Comparison of ENCODE assay signal across 9 mouse cellular contexts in genomic region chr7:19299194-19299593, GRCm38 (mm10). TPM values are rescaled to one million over a fixed set of nuclear protein-coding genes. Genes with fewer than 3 reads are reported as not detected.
A peak's percentile ranks its signal among the peaks of the same experiment; 100 is the strongest.
DNase-seq lines count a peak whose midpoint lies in the region; ATAC-seq and TF ChIP-seq lines count a peak whose summit lies in the region.
"Had no signal": no experiment of that assay in that cellular context is flagged by ENCODE, and none has a peak within 500 bp of the region (broad histone marks: within the 10 kb centered on the region; RNA-seq: fewer than 3 reads in every experiment).

No protein-coding gene starts in this region.

- H3K9ac ChIP-seq in kidney, embryonic 14.5 days (ENCODE audit: low read depth, low read length): no peak overlapping the region
- no peak overlapping the region for H3K9ac ChIP-seq in embryonic facial prominence, embryonic 14.5 days (ENCODE audit: low read depth, low read length)
- H3K9ac ChIP-seq: embryonic facial prominence, embryonic 15.5 days had no signal

- no peak overlapping the region for H3K4me3 ChIP-seq in kidney, embryonic 14.5 days (ENCODE audit: low read length)
- no peak overlapping the region for H3K4me3 ChIP-seq in E14TG2a.4 (replicated peaks; ENCODE audit: low read length)
- no peak overlapping the region for H3K4me3 ChIP-seq in embryonic facial prominence, embryonic 14.5 days (ENCODE audit: low read depth, low read length)
- H3K4me3 ChIP-seq: embryonic facial prominence, embryonic 15.5 days had no signal

- no peak overlapping the region for H3K27ac ChIP-seq in kidney, embryonic 14.5 days (ENCODE audit: low read depth, low read length)
- no peak overlapping the region for H3K27ac ChIP-seq in embryonic facial prominence, embryonic 14.5 days (replicated peaks; ENCODE audit: low read depth, low read length)
- H3K27ac ChIP-seq: embryonic facial prominence, embryonic 15.5 days had no signal

- DNase-seq in CD4-positive, CD25-positive, alpha-beta regulatory T cell, adult 2 months (ENCODE audit: low read depth, low spot score): peak; percentile 76
- peak; percentile 71 for DNase-seq in kidney, postnatal 10 days
- DNase-seq in embryonic facial prominence, embryonic 14.5 days (ENCODE audit: low spot score): peak; percentile 45
- DNase-seq in retina, postnatal 1 day: peak; percentile 76
- no peak for DNase-seq in spleen, postnatal 4 days (ENCODE audit: low spot score in 2 of 2)

- H3K9me3 ChIP-seq in kidney, embryonic 14.5 days (ENCODE audit: control insufficient read depth, low read length): no peaks in the 10 kb centered on the region
- H3K9me3 ChIP-seq in E14TG2a.4 (ENCODE audit: low read length): no peaks in the 10 kb centered on the region
- no peaks in the 10 kb centered on the region for H3K9me3 ChIP-seq in embryonic facial prominence, embryonic 14.5 days (ENCODE audit: control insufficient read depth, low read length)
- H3K9me3 ChIP-seq: embryonic facial prominence, embryonic 15.5 days had no signal

- peaks cover 28% of the 10 kb centered on the region for H3K27me3 ChIP-seq in kidney, embryonic 14.5 days (ENCODE audit: control insufficient read depth, insufficient read depth, low read length)
- H3K27me3 ChIP-seq in E14TG2a.4 (ENCODE audit: insufficient read depth, low read length): peaks cover 22% of the 10 kb centered on the region
- H3K27me3 ChIP-seq in embryonic facial prominence, embryonic 14.5 days (replicated peaks; ENCODE audit: control insufficient read depth, insufficient read depth, low read length): peaks cover 29% of the 10 kb centered on the region

- no peak overlapping the region for H3K4me2 ChIP-seq in kidney, embryonic 14.5 days (replicated peaks; ENCODE audit: low read depth, low read length)
- no peak overlapping the region for H3K4me2 ChIP-seq in embryonic facial prominence, embryonic 14.5 days (ENCODE audit: low read depth, low read length)
- H3K4me2 ChIP-seq: embryonic facial prominence, embryonic 15.5 days had no signal

- ATAC-seq in CD4-positive, CD25-positive, alpha-beta regulatory T cell, adult 4 months: no peak
- no peak for ATAC-seq in kidney, embryonic 14.5 days (ENCODE audit: low FRiP score, low TSS enrichment)
- ATAC-seq in embryonic facial prominence, embryonic 14.5 days (ENCODE audit: low read depth): no peak

- peak; percentile 36 for TF ChIP-seq CTCF in E14TG2a.4 (conservative IDR thresholded peaks at IDR 0.05; ENCODE audit: low read length)

- H3K4me1 ChIP-seq in kidney, embryonic 14.5 days (ENCODE audit: control insufficient read depth, insufficient read depth, low read length): no peaks in the 10 kb centered on the region
- peaks cover 40% of the 10 kb centered on the region for H3K4me1 ChIP-seq in E14TG2a.4 (replicated peaks; ENCODE audit: low read depth, low read length)
- H3K4me1 ChIP-seq in embryonic facial prominence, embryonic 14.5 days (ENCODE audit: control insufficient read depth, insufficient read depth, low read length): peaks cover 3% of the 10 kb centered on the region; the same call in 1 of the 2 replicates

- no peaks in the 10 kb centered on the region for H3K36me3 ChIP-seq in kidney, embryonic 14.5 days (ENCODE audit: control insufficient read depth, insufficient read depth, low read length)
- H3K36me3 ChIP-seq in E14TG2a.4 (ENCODE audit: insufficient read depth, low read length): no peaks in the 10 kb centered on the region
- H3K36me3 ChIP-seq in embryonic facial prominence, embryonic 14.5 days (ENCODE audit: control insufficient read depth, insufficient read depth, low read length): no peaks in the 10 kb centered on the region
- H3K36me3 ChIP-seq: embryonic facial prominence, embryonic 15.5 days had no signal

- 22% methylated on average over 3 of the region's 3 CpGs for WGBS in kidney, embryonic 14.5 days
- WGBS in embryonic facial prominence, embryonic 14.5 days: 16% methylated on average over 3 of the region's 3 CpGs

RNA-seq across cellular contexts. Expression of gene Fosb, which starts 10.7 kb away (rescaled TPM):
- polyA plus RNA-seq in CD4-positive, CD25-positive, alpha-beta regulatory T cell, adult 4 months (2017; shearing (Covaris generic)): 1 to 10 TPM in 1 of 2 experiments, under 1 TPM in 1; 0.35 to 2.7 TPM
- polyA plus RNA-seq in kidney, embryonic 14.5 days (2014; fragmentation: Nextera tagmentation; extraction: Ambion mirVana): 0.14 and 0.20 TPM in 2 replicates
- polyA plus RNA-seq in embryonic facial prominence, embryonic 14.5 days (2014; fragmentation: Nextera tagmentation; extraction: Ambion mirVana): 0.15 and 0.28 TPM in 2 replicates

RNA-seq across cellular contexts. Expression of gene Rtn2, which starts 16.8 kb away (rescaled TPM):
- not detected for polyA plus RNA-seq in CD4-positive, CD25-positive, alpha-beta regulatory T cell, adult 4 months (2017; shearing (Covaris generic))
- polyA plus RNA-seq in kidney, embryonic 14.5 days (2014; fragmentation: Nextera tagmentation; extraction: Ambion mirVana): 5.4 and 5.7 TPM in 2 replicates
- 53.7 and 57.0 TPM in 2 replicates for polyA plus RNA-seq in embryonic facial prominence, embryonic 14.5 days (2014; fragmentation: Nextera tagmentation; extraction: Ambion mirVana)

RNA-seq across cellular contexts. Expression of gene Ppm1n, which starts 19.3 kb away (rescaled TPM):
- polyA plus RNA-seq in CD4-positive, CD25-positive, alpha-beta regulatory T cell, adult 4 months (2017; shearing (Covaris generic)): 1 to 10 TPM; 1.7 to 2.1 TPM
- polyA plus RNA-seq in kidney, embryonic 14.5 days (2014; fragmentation: Nextera tagmentation; extraction: Ambion mirVana): not detected in 2 replicates
- polyA plus RNA-seq in embryonic facial prominence, embryonic 14.5 days (2014; fragmentation: Nextera tagmentation; extraction: Ambion mirVana): 0.49 TPM in 1 of 2 replicates, not detected in the other

RNA-seq across cellular contexts. Expression of gene Vasp, which starts 27.6 kb away (rescaled TPM):
- polyA plus RNA-seq in CD4-positive, CD25-positive, alpha-beta regulatory T cell, adult 4 months (2017; shearing (Covaris generic)): 100 to 1,000 TPM in 1 of 2 experiments, 10 to 100 TPM in 1; 52.3 to 109 TPM
- polyA plus RNA-seq in kidney, embryonic 14.5 days (2014; fragmentation: Nextera tagmentation; extraction: Ambion mirVana): 54.2 and 56.5 TPM in 2 replicates
- 70.0 and 70.7 TPM in 2 replicates for polyA plus RNA-seq in embryonic facial prominence, embryonic 14.5 days (2014; fragmentation: Nextera tagmentation; extraction: Ambion mirVana)

RNA-seq across cellular contexts. Expression of gene Ercc1, which starts 45.4 kb away (rescaled TPM):
- 10 to 100 TPM; 71.2 to 78.1 TPM for polyA plus RNA-seq in CD4-positive, CD25-positive, alpha-beta regulatory T cell, adult 4 months (2017; shearing (Covaris generic))
- polyA plus RNA-seq in kidney, embryonic 14.5 days (2014; fragmentation: Nextera tagmentation; extraction: Ambion mirVana): 95.2 and 102 TPM in 2 replicates
- polyA plus RNA-seq in embryonic facial prominence, embryonic 14.5 days (2014; fragmentation: Nextera tagmentation; extraction: Ambion mirVana): 64.0 and 75.1 TPM in 2 replicates

Comparison
In these comparisons a context has a peak if more than half of its experiments do, and no peak if none do; other contexts are left out.
1. DNase-seq: peak in CD4-positive, CD25-positive, alpha-beta regulatory T cell, adult 2 months (single experiment), kidney, postnatal 10 days (single experiment), embryonic facial prominence, embryonic 14.5 days (single experiment) and retina, postnatal 1 day (single experiment); none in spleen, postnatal 4 days (0 of 2).